Mouse (Mus musculus) liver, adult 2 months (tissue): ENCODE results near the gene Aldoc. TPM values are rescaled to one million over a fixed set of nuclear protein-coding genes. Genes with fewer than 3 reads are reported as not detected.

Experiments
- DNase-seq: peaks from one replicate; pipeline ENCODE4 v3.0.0-alpha.2; 2011; ENCODE audit warnings: low read depth, low spot score; ENCODE audit errors: extremely low read depth
- H3K27ac ChIP-seq: fragments of 200-500 bp; replicated peaks from 2 replicates; pipeline ENCODE4 v1.5.1; 2012; ENCODE audit warnings: low read depth, mild to moderate bottlenecking, control low read depth, inconsistent platforms, low read length; ENCODE audit not compliant: insufficient read depth
- H3K27me3 ChIP-seq: fragments of 200-500 bp; 2 replicates; pipeline ENCODE4 v1.6.1; 2012; ENCODE audit warnings: mild to moderate bottlenecking, moderate library complexity, low read length, inconsistent platforms; ENCODE audit not compliant: control insufficient read depth, insufficient read depth
- H3K36me3 ChIP-seq: fragments of 200-500 bp; 2 replicates; pipeline ENCODE4 v1.6.1; 2012; ENCODE audit warnings: low read length, inconsistent platforms; ENCODE audit not compliant: control insufficient read depth, insufficient read depth
- H3K4me1 ChIP-seq: fragments of 200-500 bp; 2 replicates; pipeline ENCODE4 v1.6.1; 2011; ENCODE audit warnings: low read length; ENCODE audit not compliant: control insufficient read depth, insufficient read depth
- H3K4me3 ChIP-seq: fragments of 200-500 bp; 2 replicates; pipeline ENCODE4 v1.5.1; 2011; ENCODE audit warnings: low read depth, mild to moderate bottlenecking, control low read depth, low read length, moderate library complexity; ENCODE audit not compliant: insufficient read depth
- H3K79me2 ChIP-seq: fragments of 200-500 bp; 2 replicates; pipeline ENCODE4 v1.6.1; 2012; ENCODE audit warnings: inconsistent platforms, mild to moderate bottlenecking, low read length, moderate library complexity; ENCODE audit not compliant: control insufficient read depth, insufficient read depth
- H3K9ac ChIP-seq: fragments of 200-500 bp; 2 replicates; pipeline ENCODE4 v1.6.1; 2012; ENCODE audit warnings: low read depth, mild to moderate bottlenecking, control low read depth, inconsistent platforms, low read length
- CTCF ChIP-seq: fragments of 200-500 bp; IDR thresholded peaks from 2 replicates; pipeline ENCODE4 v1.5.1; 2011; ENCODE audit warnings: low read depth, low read length, control low read depth
- POLR2A ChIP-seq: fragments of 200-500 bp; IDR thresholded peaks from 2 replicates; pipeline ENCODE4 v1.6.1; 2011; ENCODE audit warnings: low read length, control low read depth; ENCODE audit not compliant: insufficient read depth; ENCODE audit errors: extremely low read depth
- WGBS: fragments of 180-500 bp; shearing (Covaris S2); methylation state at CpG from one replicate; pipeline ENCODE4 v1.1.7; 2018; 5-methylcytosine and 5-hydroxymethylcytosine counted together
- polyA plus RNA-seq: library from polyadenylated mRNA; depleted of rRNA; stranded (reverse); fragments of >200 nt; gene quantifications from 2 replicates; pipeline ENCODE4 v1.2.3, GENCODE M21; 2012
- total RNA-seq: library from RNA; depleted of rRNA; stranded (reverse); fragments of >200 nt; gene quantifications from 2 replicates; pipeline ENCODE4 v1.2.3, GENCODE M21; 2014

The Aldoc gene
- total and polyA plus RNA-seq, 2 experiments, result 16.9 to 19.1 TPM

- Histone ChIP-seq H3K27ac (no peak overlapping the region), H3K4me3 (no peak overlapping the region), H3K36me3 (peaks cover 21% of the 10 kb centered on the region), H3K4me1 (no peaks in the 10 kb centered on the region), H3K79me2 (no peaks in the 10 kb centered on the region), H3K27me3 (no peaks in the 10 kb centered on the region), H3K9ac (no peak overlapping the region)
- no peak for TF ChIP-seq POLR2A
- TF ChIP-seq CTCF, result no peak
- no peak for DNase-seq
- WGBS, result 97% methylated on average over 8 of the region's 8 CpGs
Observed at GRCm38 (mm10) chr11:78337040-78337439, 14.3 kb downstream of the Aldoc start.

GRCm38 (mm10) chr11:78341702-78342101 is 18.9 kb downstream of the Aldoc start:
- no peaks in the 10 kb centered on the region for H3K79me2 ChIP-seq
- H3K4me3 ChIP-seq, result no peak overlapping the region
- H3K4me1 ChIP-seq, result peaks cover 14% of the 10 kb centered on the region
- 80% methylated on average over 12 of the region's 12 CpGs for WGBS
- no peaks in the 10 kb centered on the region for H3K27me3 ChIP-seq
- no peak for DNase-seq
- TF ChIP-seq POLR2A (no peak), CTCF (no peak)
- peaks cover 11% of the 10 kb centered on the region for H3K36me3 ChIP-seq
- H3K9ac ChIP-seq, result no peak overlapping the region
- no peak overlapping the region for H3K27ac ChIP-seq

- H3K4me1 ChIP-seq, result peaks cover 14% of the 10 kb centered on the region
- no peaks in the 10 kb centered on the region for H3K27me3 ChIP-seq
- no peak for TF ChIP-seq CTCF
- TF ChIP-seq POLR2A, result peak; percentile 37; the same call in 1 of the 2 replicates
- 2% methylated on average over 65 of the region's 66 CpGs for WGBS
- H3K36me3 ChIP-seq, result peaks cover 10% of the 10 kb centered on the region
- H3K9ac ChIP-seq, result peak within 1 kb of the TSS; percentile 91
- peak within 1 kb of the TSS; percentile 77 for H3K4me3 ChIP-seq
- peak; percentile 30 for DNase-seq
- H3K27ac ChIP-seq, result 0 out of 2 replicates have a peak within 1 kb of the TSS, but pooled peaks have one; percentile 12
- no peaks in the 10 kb centered on the region for H3K79me2 ChIP-seq
Observed at GRCm38 (mm10) chr11:78343381-78344327, 20.9 kb downstream of the Aldoc start, which contains the start of gene Unc119. Gene Unc119, plus strand, starts transcription at chr11:78343482.

- WGBS, result 39% methylated on average over 6 of the region's 6 CpGs
Observed at GRCm38 (mm10) chr11:78344328-78344889, 21.6 kb downstream of the Aldoc start.

GRCm38 (mm10) chr11:78344890-78345715 is 22.3 kb downstream of the Aldoc start:
- TF ChIP-seq CTCF, result no peak
- Histone ChIP-seq H3K4me1 (peaks cover 14% of the 10 kb centered on the region), H3K9ac (peak overlapping the region; percentile 12; the same call in 1 of the 2 replicates), H3K79me2 (no peaks in the 10 kb centered on the region), H3K27ac (peak overlapping the region; percentile 39), H3K36me3 (peaks cover 2% of the 10 kb centered on the region; the same call in 1 of the 2 replicates), H3K4me3 (no peak overlapping the region), H3K27me3 (no peaks in the 10 kb centered on the region)
- DNase-seq, result peak; percentile 81
- 29% methylated on average over 8 of the region's 8 CpGs for WGBS

More at GRCm38 (mm10) chr11:78344328-78344889, 21.6 kb downstream of the Aldoc start:
- Histone ChIP-seq H3K9ac (no peak overlapping the region), H3K79me2 (no peaks in the 10 kb centered on the region), H3K4me3 (no peak overlapping the region), H3K27me3 (no peaks in the 10 kb centered on the region), H3K4me1 (peaks cover 14% of the 10 kb centered on the region), H3K27ac (no peak overlapping the region), H3K36me3 (peaks cover 7% of the 10 kb centered on the region; the same call in 1 of the 2 replicates)
- peak; percentile 20 for DNase-seq
- no peak for TF ChIP-seq CTCF
- no peak for TF ChIP-seq POLR2A
